Mouse (Mus musculus) small intestine, adult 10 weeks (tissue): Measurements from ENCODE around the gene Anks4b. TPM values are rescaled to one million over a fixed set of nuclear protein-coding genes. Genes with fewer than 3 reads are reported as not detected.

Source experiments
- polyA plus RNA-seq: library from polyadenylated mRNA; stranded (reverse); fragments of 350-450 nt; fragmentation: Illumina TruSeq; extraction: RNeasy Lipid Tissue Mini Kit (QIAGEN cat#74804); gene quantifications from one replicate; pipeline ENCODE4 v1.2.3, GENCODE M21; 2014; ENCODE audit warnings: low replicate concordance

Anks4b gene
- polyA plus RNA-seq: 189 TPM

GRCm38 (mm10) chr7:120173603-120174244 lies at the start of gene Anks4b:
Gene Anks4b, plus strand, starts transcription at chr7:120173858.

GRCm38 (mm10) chr7:120145191-120145590 lies 28.5 kb upstream of the Anks4b start, which contains the start of gene Zp2:
Gene Zp2, minus strand, starts transcription at chr7:120145291.

GRCm38 (mm10) chr7:120201771-120202170 lies 28.1 kb downstream of the Anks4b start, which contains the start of gene Crym:
Gene Crym, minus strand, starts transcription at chr7:120202111.

GRCm38 (mm10) chr7:120203789-120204188 lies 30.1 kb downstream of the Anks4b start, which contains the start of gene Abca14:
Gene Abca14, plus strand, starts transcription at chr7:120203961.

Other genes starting within 250 kb of the Anks4b start
- not detected for gene Dnah3, start 78.6 kb upstream of the Anks4b start, polyA plus RNA-seq
- gene Tmem159, start 71.5 kb upstream of the Anks4b start, polyA plus RNA-seq: 17.7 TPM
- 0.82 TPM for gene Zp2, start 28.6 kb upstream of the Anks4b start, polyA plus RNA-seq
- 1.9 TPM for gene Crym, start 28.3 kb downstream of the Anks4b start, polyA plus RNA-seq
- 2.2 TPM for gene Abca14, start 30.1 kb downstream of the Anks4b start, polyA plus RNA-seq
- gene Abca15, start 154.8 kb downstream of the Anks4b start, polyA plus RNA-seq: not detected
- gene Abca16, start 235.8 kb downstream of the Anks4b start, polyA plus RNA-seq: not detected